Mouse (Mus musculus) hindbrain, embryonic 10.5 days (tissue): ENCODE results near the gene Pde3a. TPM values are rescaled to one million over a fixed set of nuclear protein-coding genes. Genes with fewer than 3 reads are reported as not detected.
"Not testable (repeated sequence)": the region's sequence is repeated elsewhere in the genome, so short reads cannot be mapped to it uniquely, and the experiment has no call there.

Experiments
- DNase-seq: peaks from one replicate; pipeline ENCODE4 v3.0.0-alpha.2; 2017; ENCODE audit warnings: low spot score
- H3K27ac ChIP-seq: fragments of 300-500 bp; sonication (generic); 2 replicates; pipeline ENCODE4 v1.5.1; 2016; ENCODE audit warnings: mild to moderate bottlenecking, moderate library complexity
- H3K27me3 ChIP-seq: fragments of 300-500 bp; sonication (generic); 2 replicates; pipeline ENCODE4 v1.6.1; 2016; ENCODE audit warnings: mild to moderate bottlenecking; ENCODE audit not compliant: poor library complexity, insufficient read depth, severe bottlenecking
- H3K36me3 ChIP-seq: fragments of 300-500 bp; sonication (generic); 2 replicates; pipeline ENCODE4 v1.6.1; 2016; ENCODE audit warnings: mild to moderate bottlenecking, moderate library complexity
- H3K4me1 ChIP-seq: fragments of 300-500 bp; sonication (generic); replicated peaks from 2 replicates; pipeline ENCODE4 v1.6.1; 2016; ENCODE audit warnings: mild to moderate bottlenecking
- H3K4me3 ChIP-seq: fragments of 300-500 bp; sonication (generic); 2 replicates; pipeline ENCODE4 v1.5.1; 2016; ENCODE audit warnings: mild to moderate bottlenecking, moderate library complexity
- H3K9me3 ChIP-seq: fragments of 300-500 bp; sonication (generic); 2 replicates; pipeline ENCODE4 v1.6.1; 2016; ENCODE audit warnings: mild to moderate bottlenecking, moderate library complexity
- WGBS: fragments of 180-500 bp; shearing (Covaris S2); methylation state at CpG from one replicate; pipeline ENCODE4 v1.1.7; 2016; 5-methylcytosine and 5-hydroxymethylcytosine counted together
- polyA plus RNA-seq: library from polyadenylated mRNA; unstranded; fragments of >200 nt; fragmentation: Nextera tagmentation; extraction: Ambion mirVana; gene quantifications from 2 replicates; pipeline ENCODE4 v1.2.1, GENCODE M21; 2016

The Pde3a gene
- polyA plus RNA-seq, 1 experiment from 2014 or later: 1.1 TPM

DNA sequence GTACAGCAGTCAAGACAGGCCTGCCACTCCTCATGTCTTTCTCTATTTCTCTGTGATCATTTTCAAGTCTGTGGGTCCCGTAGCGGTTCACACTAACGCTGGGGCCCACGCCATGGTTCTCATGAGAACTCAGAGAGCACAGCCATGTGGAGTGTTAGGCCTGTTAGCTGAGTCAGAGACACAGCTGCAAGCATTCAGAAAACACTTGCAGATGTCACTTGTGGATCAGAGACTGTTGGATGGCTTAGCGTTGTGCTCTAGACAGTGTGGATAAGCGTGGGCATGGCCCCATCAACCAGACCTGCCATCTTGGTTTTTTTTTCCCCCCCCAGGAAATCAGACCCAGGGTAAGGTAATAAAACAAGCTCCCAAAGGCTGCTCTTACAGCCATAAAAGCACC lies 62.5 kb downstream of the Pde3a start:
- H3K4me1 ChIP-seq: no peaks in the 10 kb centered on the region
- whole genome bisulfite sequencing: 96% methylated on average over 6 of the region's 6 CpGs
- H3K9me3 ChIP-seq: no peaks in the 10 kb centered on the region
- H3K27me3 ChIP-seq: no peaks in the 10 kb centered on the region
- H3K27ac ChIP-seq: no peak overlapping the region
- H3K4me3 ChIP-seq: no peak overlapping the region
- no peak for DNase-seq
- no peaks in the 10 kb centered on the region for H3K36me3 ChIP-seq

DNA sequence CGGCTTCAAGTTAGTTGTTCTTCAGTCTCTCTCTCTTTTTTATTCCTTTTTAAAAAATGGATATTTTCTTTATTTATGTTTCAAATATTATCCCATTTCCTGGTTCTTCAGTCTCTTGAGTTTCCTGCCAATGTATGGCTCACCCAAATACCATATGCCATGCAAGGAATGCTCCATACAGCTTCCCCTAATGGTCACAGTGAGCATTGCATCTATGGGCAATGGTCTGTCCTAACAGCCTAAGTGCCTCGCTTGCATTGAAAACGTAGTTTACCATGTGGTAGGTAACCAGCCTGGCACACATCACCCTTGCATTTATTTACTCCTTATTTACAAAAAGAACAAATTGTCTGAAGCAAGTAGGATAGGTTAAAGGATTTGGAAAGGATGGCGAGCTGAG lies 64.0 kb downstream of the Pde3a start:
- Histone ChIP-seq H3K4me3 (no peak overlapping the region), H3K36me3 (no peaks in the 10 kb centered on the region), H3K27me3 (no peaks in the 10 kb centered on the region), H3K9me3 (no peaks in the 10 kb centered on the region), H3K4me1 (no peaks in the 10 kb centered on the region), H3K27ac (no peak overlapping the region)
- WGBS: 94% methylated on average over 4 of the region's 4 CpGs
- no peak for DNase-seq

DNA sequence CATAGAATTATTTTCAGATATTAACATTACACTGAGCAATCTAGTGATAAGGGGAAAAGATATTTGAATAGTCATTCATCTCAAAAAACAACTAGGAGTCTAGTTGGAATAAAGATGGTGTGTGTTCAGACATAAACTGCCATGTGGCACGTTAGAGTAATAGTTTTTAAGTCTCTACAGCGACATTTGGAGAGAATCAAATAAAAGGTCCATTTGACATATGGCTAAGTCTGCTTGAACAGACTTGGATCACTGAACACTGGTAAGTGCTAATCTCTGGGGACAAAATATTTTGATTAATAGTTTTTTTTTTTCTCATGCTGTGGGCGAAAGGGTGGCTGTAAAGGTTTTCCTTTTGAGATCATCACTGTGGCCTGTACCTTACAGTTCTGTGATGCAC lies 69.4 kb downstream of the Pde3a start:
- Histone ChIP-seq H3K4me3 (no peak overlapping the region), H3K4me1 (no peaks in the 10 kb centered on the region), H3K36me3 (no peaks in the 10 kb centered on the region), H3K27ac (no peak overlapping the region), H3K9me3 (no peaks in the 10 kb centered on the region), H3K27me3 (no peaks in the 10 kb centered on the region)
- DNase-seq: no peak
- 74% methylated on average over 3 of the region's 3 CpGs for WGBS

- Histone ChIP-seq H3K4me3 (no peak overlapping the region), H3K4me1 (no peaks in the 10 kb centered on the region), H3K27me3 (no peaks in the 10 kb centered on the region), H3K9me3 (no peaks in the 10 kb centered on the region), H3K36me3 (no peaks in the 10 kb centered on the region), H3K27ac (no peak overlapping the region)
- no peak for DNase-seq
- 98% methylated on average over 3 of the region's 3 CpGs for WGBS
Measured at GRCm38 (mm10) chr6:141321253-141321652, 72.2 kb downstream of the Pde3a start.

DNA sequence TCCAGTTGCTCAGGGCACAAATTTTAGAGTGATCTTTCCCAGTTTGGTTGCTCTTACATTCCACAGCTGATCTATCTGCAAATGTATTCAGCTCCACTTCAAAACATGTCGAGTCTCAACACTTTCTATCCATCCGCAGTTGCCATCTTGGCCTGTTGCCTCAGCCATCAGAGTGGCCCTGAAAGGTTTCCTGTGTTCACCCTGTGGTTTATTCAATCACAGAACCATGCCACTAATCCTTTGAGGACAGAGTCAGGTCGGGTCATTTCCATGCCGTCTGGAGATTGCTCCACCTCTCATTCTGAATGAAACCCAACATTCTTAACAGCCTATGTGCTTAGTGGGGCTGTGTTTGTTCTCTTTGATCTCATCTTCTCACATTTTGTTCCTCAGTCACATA lies 73.9 kb downstream of the Pde3a start:
- Histone ChIP-seq H3K27ac (no peak overlapping the region), H3K4me1 (no peaks in the 10 kb centered on the region), H3K36me3 (no peaks in the 10 kb centered on the region), H3K27me3 (no peaks in the 10 kb centered on the region), H3K4me3 (no peak overlapping the region), H3K9me3 (no peaks in the 10 kb centered on the region)
- 72% methylated on average over 4 of the region's 4 CpGs for WGBS
- DNase-seq: no peak

DNA sequence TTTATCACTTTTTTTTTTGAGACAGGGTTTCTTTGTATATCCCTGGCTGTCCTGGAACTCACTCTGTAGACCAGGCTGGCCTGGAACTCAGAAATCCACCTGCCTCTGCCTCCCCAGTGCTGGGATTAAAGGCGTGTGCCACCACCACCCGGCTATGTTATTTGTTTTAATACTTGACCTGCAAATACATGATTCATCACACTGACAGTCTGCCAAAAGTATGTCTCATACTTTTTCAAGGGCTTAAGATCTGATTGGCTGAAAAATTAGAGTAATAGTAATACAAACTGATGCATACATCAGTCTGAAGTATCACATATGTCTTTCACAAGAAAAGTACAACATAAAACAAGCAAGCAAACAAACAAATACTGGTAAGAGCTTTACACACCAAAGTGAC lies 78.1 kb downstream of the Pde3a start:
- 83% methylated on average over 2 of the region's 2 CpGs for WGBS
- not testable (repeated sequence) for H3K27ac ChIP-seq, H3K36me3 ChIP-seq, H3K9me3 ChIP-seq, H3K27me3 ChIP-seq, H3K4me1 ChIP-seq, DNase-seq, H3K4me3 ChIP-seq

- Histone ChIP-seq H3K36me3 (no peaks in the 10 kb centered on the region), H3K27ac (no peak overlapping the region), H3K4me1 (0 out of 2 replicates have a peak, but pooled peaks cover under 1% of the 10 kb centered on the region), H3K4me3 (no peak overlapping the region), H3K27me3 (no peaks in the 10 kb centered on the region), H3K9me3 (no peaks in the 10 kb centered on the region)
- WGBS: 84% methylated on average over 3 of the region's 3 CpGs
- DNase-seq: no peak
Measured at GRCm38 (mm10) chr6:141328071-141328470, 79.0 kb downstream of the Pde3a start.

DNA sequence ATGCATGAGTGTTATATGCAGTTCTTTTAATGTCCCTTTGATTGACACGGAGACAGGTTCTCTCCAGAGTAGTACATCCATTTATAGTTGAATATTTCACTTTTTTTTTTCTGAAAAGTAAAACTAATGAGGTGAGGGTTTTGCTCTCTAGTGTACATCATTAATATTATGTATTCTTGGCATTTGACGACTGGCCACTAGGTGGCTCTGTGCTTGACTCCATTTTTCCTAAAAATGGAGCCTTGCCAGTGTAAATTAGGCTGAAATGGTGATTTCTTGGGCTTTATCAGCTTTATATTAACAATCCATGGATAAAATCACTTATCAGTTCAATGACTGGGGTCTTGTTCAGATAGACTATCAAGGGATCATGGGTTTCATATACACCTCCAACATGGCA lies 82.4 kb downstream of the Pde3a start:
- Histone ChIP-seq H3K27me3 (no peaks in the 10 kb centered on the region), H3K4me3 (no peak overlapping the region), H3K27ac (no peak overlapping the region), H3K4me1 (0 out of 2 replicates have a peak, but pooled peaks cover 4% of the 10 kb centered on the region), H3K36me3 (no peaks in the 10 kb centered on the region), H3K9me3 (no peaks in the 10 kb centered on the region)
- no peak for DNase-seq
- WGBS: 45% methylated on average over 2 of the region's 2 CpGs

DNA sequence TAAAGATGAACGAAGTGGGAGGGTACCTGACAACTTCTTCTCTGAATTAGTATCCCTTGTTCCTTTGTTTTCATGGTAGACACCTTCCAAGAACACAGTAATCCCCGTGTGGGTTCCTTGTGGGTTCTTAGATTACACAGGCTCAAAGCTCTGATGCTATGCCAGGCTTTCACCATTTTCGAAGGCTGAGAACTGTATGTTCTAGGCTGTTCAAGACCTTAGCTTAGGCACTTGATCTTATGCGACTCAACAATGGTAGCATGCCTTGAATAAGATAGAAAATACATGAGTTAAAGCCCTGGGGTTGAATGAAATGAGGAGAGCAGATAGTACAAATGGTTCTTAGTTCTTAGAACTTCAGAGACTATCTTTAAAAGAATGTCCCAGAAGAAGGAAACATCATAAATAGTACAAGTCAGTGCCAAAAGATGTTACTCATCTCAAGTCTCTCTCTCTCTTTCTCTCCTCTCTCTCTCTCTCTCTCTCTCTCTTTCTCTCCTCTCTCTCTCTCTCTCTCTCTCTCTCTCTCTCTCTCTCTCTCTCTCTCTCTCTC lies 83.6 kb downstream of the Pde3a start:
- Histone ChIP-seq H3K4me3 (no peak overlapping the region), H3K27me3 (no peaks in the 10 kb centered on the region), H3K36me3 (no peaks in the 10 kb centered on the region), H3K4me1 (0 out of 2 replicates have a peak, but pooled peaks cover 4% of the 10 kb centered on the region), H3K9me3 (no peaks in the 10 kb centered on the region), H3K27ac (no peak overlapping the region)
- WGBS: 87% methylated on average over 4 of the region's 4 CpGs
- DNase-seq: no peak

DNA sequence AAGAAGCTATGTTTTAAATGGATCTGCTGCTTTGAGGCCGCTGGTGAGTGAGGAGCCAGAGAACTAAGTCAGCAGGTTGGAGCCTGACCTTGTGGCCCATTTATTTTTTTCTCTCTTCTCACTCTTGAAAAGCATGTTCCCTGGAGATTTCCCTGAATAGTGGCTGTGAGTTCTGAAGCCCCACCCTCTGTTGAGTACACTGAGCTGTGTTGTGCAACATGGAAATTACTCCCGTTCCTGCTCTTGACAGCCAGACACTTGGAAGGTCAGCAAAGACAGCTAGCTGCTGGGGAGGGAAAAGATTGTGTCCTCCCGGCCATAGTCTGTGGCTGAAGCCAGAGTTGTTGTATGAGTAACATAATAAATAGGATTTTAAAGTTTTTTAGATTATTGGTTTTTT lies 84.2 kb downstream of the Pde3a start:
- Histone ChIP-seq H3K36me3 (no peaks in the 10 kb centered on the region), H3K27ac (no peak overlapping the region), H3K4me3 (no peak overlapping the region), H3K27me3 (no peaks in the 10 kb centered on the region), H3K9me3 (no peaks in the 10 kb centered on the region), H3K4me1 (0 out of 2 replicates have a peak, but pooled peaks cover 4% of the 10 kb centered on the region)
- DNase-seq: no peak
- 50% methylated on average over 3 of the region's 3 CpGs for WGBS

DNA sequence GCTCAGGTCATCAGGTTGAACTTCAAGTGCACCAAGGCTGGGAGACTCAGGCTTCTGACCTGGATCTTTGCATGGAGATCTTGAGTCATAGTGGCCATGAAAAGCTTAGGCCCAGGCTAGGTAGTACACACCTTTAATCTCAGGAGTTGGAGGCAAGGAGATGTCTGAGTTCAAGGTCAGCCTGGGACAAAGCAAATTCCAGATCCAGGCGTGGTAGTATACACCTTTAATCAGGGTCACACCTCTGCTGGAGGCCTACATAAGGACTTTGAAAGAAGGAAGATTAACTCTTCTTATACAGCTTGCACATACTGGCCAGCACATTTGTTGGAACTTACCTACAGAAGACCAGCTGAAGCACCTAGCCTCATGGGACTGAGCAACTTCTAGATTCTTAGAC lies 86.8 kb downstream of the Pde3a start:
- Histone ChIP-seq H3K4me3 (no peak overlapping the region), H3K27me3 (no peaks in the 10 kb centered on the region), H3K27ac (no peak overlapping the region), H3K4me1 (0 out of 2 replicates have a peak, but pooled peaks cover 4% of the 10 kb centered on the region), H3K36me3 (no peaks in the 10 kb centered on the region), H3K9me3 (no peaks in the 10 kb centered on the region)
- no peak for DNase-seq
- 93% methylated on average over 1 of the region's 1 CpGs for WGBS

- WGBS: 60% methylated on average over 4 of the region's 4 CpGs
Measured at GRCm38 (mm10) chr6:141336438-141336837, 87.4 kb downstream of the Pde3a start.

DNA sequence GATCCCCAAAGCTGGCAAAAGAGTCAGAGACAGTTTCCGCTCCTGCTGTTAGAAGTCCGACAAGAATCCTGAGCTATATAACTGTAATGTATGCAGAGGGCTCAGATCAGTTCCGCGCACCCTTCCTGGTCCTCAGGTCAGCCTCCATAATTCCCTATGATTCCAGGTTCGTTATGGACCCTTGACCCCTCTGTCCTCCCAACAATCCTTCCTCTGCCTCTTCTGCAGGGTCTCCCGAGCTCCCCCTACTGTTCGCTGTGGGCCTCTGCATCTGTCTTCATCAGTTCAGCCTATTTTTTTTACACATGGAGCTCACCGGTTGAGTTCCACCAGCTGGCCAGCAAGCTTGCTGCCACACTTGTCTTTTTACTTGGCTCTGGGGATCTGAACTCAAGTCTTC lies 88.6 kb downstream of the Pde3a start:
- no peak for DNase-seq
- Histone ChIP-seq H3K27me3 (no peaks in the 10 kb centered on the region), H3K27ac (no peak overlapping the region)

More at GRCm38 (mm10) chr6:141336438-141336837, 87.4 kb downstream of the Pde3a start:
- Histone ChIP-seq H3K4me3 (no peak overlapping the region), H3K4me1 (0 out of 2 replicates have a peak, but pooled peaks cover 4% of the 10 kb centered on the region), H3K27me3 (no peaks in the 10 kb centered on the region), H3K36me3 (no peaks in the 10 kb centered on the region), H3K27ac (no peak overlapping the region), H3K9me3 (no peaks in the 10 kb centered on the region)
- no peak for DNase-seq

DNA sequence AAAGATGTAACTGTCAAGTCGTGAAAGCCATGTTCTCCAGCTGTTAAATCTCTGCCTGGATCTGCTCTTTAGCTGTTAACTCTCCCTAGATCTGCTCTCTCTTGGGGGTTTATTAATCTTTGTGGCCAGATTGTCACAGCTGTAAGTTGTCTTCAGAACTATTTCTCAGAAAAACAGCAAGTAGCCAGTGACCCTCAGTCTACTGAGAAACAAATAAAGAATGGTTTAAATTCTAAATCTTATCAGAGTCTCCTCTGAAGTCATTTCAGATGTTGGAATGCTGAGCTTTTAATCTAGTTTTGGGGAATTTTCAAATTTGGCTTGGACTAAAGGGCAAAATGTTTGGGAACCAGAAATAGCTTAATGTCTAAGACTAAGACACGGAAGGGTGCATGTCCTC lies 92.3 kb downstream of the Pde3a start:
- H3K9me3 ChIP-seq: no peaks in the 10 kb centered on the region
- no peak for DNase-seq
- 73% methylated on average over 2 of the region's 2 CpGs for WGBS
- no peaks in the 10 kb centered on the region for H3K36me3 ChIP-seq
- H3K27me3 ChIP-seq: no peaks in the 10 kb centered on the region
- H3K27ac ChIP-seq: no peak overlapping the region
- H3K4me3 ChIP-seq: no peak overlapping the region
- no peaks in the 10 kb centered on the region for H3K4me1 ChIP-seq

More for the DNA sequence above, 88.6 kb downstream of the Pde3a start:
- H3K9me3 ChIP-seq: no peaks in the 10 kb centered on the region
- H3K36me3 ChIP-seq: no peaks in the 10 kb centered on the region
- no peak overlapping the region for H3K4me3 ChIP-seq
- 54% methylated on average over 8 of the region's 8 CpGs for WGBS
- H3K4me1 ChIP-seq: 0 out of 2 replicates have a peak, but pooled peaks cover 4% of the 10 kb centered on the region
